In the genomic region with DNA sequence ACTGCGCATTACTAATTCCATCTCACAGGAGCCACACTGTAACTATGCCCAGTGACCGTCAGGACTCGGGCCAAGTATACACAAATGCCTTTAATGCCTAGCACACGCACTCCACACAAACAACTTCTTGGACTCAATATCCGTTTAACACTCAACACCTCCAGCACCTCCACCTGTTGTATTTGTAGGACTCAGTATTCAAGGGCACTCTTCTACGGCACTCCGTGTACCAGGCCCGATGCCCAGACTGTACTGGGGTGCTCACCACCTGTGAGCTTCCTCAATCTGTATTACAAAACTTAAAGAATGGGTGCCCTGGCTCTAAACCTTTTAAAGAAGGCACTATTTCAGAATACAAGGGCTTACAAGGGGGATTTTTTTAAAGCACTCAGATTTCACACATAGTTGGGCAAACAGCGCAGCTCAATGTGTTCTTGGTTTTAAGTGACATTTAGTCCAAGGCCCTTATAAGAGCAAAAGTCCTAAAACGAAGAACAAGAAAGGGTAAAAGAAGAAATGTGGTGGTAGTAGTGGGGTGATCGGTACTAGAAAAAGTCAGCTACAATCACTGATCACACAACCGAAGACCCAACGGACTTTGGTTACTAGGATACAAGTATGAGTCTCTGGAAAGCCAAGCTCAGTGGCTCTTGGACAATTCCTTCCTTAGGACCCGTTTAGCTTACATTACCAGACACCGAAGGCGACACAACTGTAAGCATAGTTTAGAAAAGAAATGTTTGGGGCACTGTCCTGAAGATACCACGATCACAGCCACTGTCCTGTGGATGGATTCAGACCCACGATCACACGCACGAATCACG, we compare ENCODE assay signal across 9 mouse cellular contexts. TPM values are rescaled to one million over a fixed set of nuclear protein-coding genes. Genes with fewer than 3 reads are reported as not detected.
DNase-seq lines count a peak whose midpoint lies in the region; ATAC-seq and TF ChIP-seq lines count a peak whose summit lies in the region.
"Had no signal": no experiment of that assay in that cellular context is flagged by ENCODE, and none has a peak within 500 bp of the region (broad histone marks: within the 10 kb centered on the region; RNA-seq: fewer than 3 reads in every experiment).

No protein-coding gene starts in this region.

- peaks cover 10% of the 10 kb centered on the region for H3K4me1 ChIP-seq in forebrain, postnatal 0 days (ENCODE audit: insufficient read depth)
- H3K4me1 ChIP-seq in kidney, postnatal 0 days (replicated peaks; ENCODE audit: insufficient read depth, low read length), result peaks cover 14% of the 10 kb centered on the region; the same call in 1 of the 2 replicates
- H3K4me1 ChIP-seq in midbrain, embryonic 14.5 days (ENCODE audit: control insufficient read depth, insufficient read depth, low read length), result peaks cover 16% of the 10 kb centered on the region

- TF ChIP-seq CTCF in forebrain, postnatal 0 days (IDR thresholded peaks at IDR 0.05; ENCODE audit: low read depth), result no peak
- no peak for TF ChIP-seq CTCF in kidney, postnatal 0 days (IDR thresholded peaks at IDR 0.05; ENCODE audit: low read depth)

- H3K4me3 ChIP-seq in forebrain, postnatal 0 days (ENCODE audit: low read depth, low read length), result peak overlapping the region; percentile 85
- peak overlapping the region; percentile 91 for H3K4me3 ChIP-seq in kidney, postnatal 0 days (replicated peaks; ENCODE audit: low read depth, low read length)
- peak overlapping the region; percentile 73 for H3K4me3 ChIP-seq in midbrain, embryonic 14.5 days (replicated peaks; ENCODE audit: low read depth, low read length)

- H3K9me3 ChIP-seq in forebrain, postnatal 0 days (ENCODE audit: low read length), result no peaks in the 10 kb centered on the region
- H3K9me3 ChIP-seq in kidney, postnatal 0 days (replicated peaks; ENCODE audit: low read length), result no peaks in the 10 kb centered on the region
- no peaks in the 10 kb centered on the region for H3K9me3 ChIP-seq in midbrain, embryonic 14.5 days (ENCODE audit: control insufficient read depth, low read length)

- peak; percentile 27 to 61 for DNase-seq in adrenal gland, adult (ENCODE audit: inconsistent age in 2 of 2, low spot score in 1 of 2)
- no peak for DNase-seq in adrenal gland, postnatal 25 days
- DNase-seq in Muller cell, postnatal 12 days (ENCODE audit: inconsistent ontology term), result peak; percentile 24
- DNase-seq in forebrain, postnatal 0 days, result no peak
- DNase-seq in kidney, postnatal 0 days (ENCODE audit: low spot score), result peak; percentile 48
- peak; percentile 33 for DNase-seq in midbrain, embryonic 14.5 days
- no peak for DNase-seq in right cerebral cortex, postnatal 4 days
- no peak for DNase-seq in right cerebral cortex, postnatal 25 days

- peak overlapping the region; percentile 90; the same call in 1 of the 2 replicates for H3K27ac ChIP-seq in forebrain, postnatal 0 days (ENCODE audit: low read depth, low read length)
- H3K27ac ChIP-seq in kidney, postnatal 0 days, result peak overlapping the region; percentile 95; the same call in 1 of the 2 replicates
- H3K27ac ChIP-seq in midbrain, embryonic 14.5 days (replicated peaks; ENCODE audit: low read depth, low read length), result peak overlapping the region; percentile 97

- 15% methylated on average over 21 of the region's 21 CpGs for WGBS in forebrain, postnatal 0 days
- 23% methylated on average over 21 of the region's 21 CpGs for WGBS in kidney, postnatal 0 days
- WGBS in midbrain, embryonic 14.5 days, result 29% methylated on average over 21 of the region's 21 CpGs

- no peaks in the 10 kb centered on the region for H3K27me3 ChIP-seq in forebrain, postnatal 0 days (ENCODE audit: insufficient read depth, low read length)
- no peaks in the 10 kb centered on the region for H3K27me3 ChIP-seq in kidney, postnatal 0 days (ENCODE audit: insufficient read depth, low read length)
- H3K27me3 ChIP-seq in midbrain, embryonic 14.5 days (ENCODE audit: control insufficient read depth, insufficient read depth, low read length), result no peaks in the 10 kb centered on the region

- ATAC-seq in forebrain, postnatal 0 days, result no peak
- ATAC-seq in kidney, postnatal 0 days (replicated peaks; ENCODE audit: low FRiP score, low read depth), result no peak; the same call in 1 of the 2 replicates
- no peak for ATAC-seq in midbrain, embryonic 14.5 days (ENCODE audit: low FRiP score, low TSS enrichment)

- H3K9ac ChIP-seq in forebrain, postnatal 0 days, result peak overlapping the region; percentile 83
- H3K9ac ChIP-seq in kidney, postnatal 0 days (ENCODE audit: low read depth, low read length), result peak overlapping the region; percentile 86
- H3K9ac ChIP-seq in midbrain, embryonic 14.5 days (replicated peaks; ENCODE audit: low read length), result peak overlapping the region; percentile 80

- peaks cover 25% of the 10 kb centered on the region for H3K36me3 ChIP-seq in forebrain, postnatal 0 days (ENCODE audit: insufficient read depth)
- H3K36me3 ChIP-seq in kidney, postnatal 0 days (ENCODE audit: insufficient read depth, low read length), result peaks cover 23% of the 10 kb centered on the region
- peaks cover 30% of the 10 kb centered on the region for H3K36me3 ChIP-seq in midbrain, embryonic 14.5 days (ENCODE audit: control insufficient read depth, insufficient read depth, low read length)

- H3K4me2 ChIP-seq in forebrain, postnatal 0 days (ENCODE audit: low read depth), result peak overlapping the region; percentile 67
- H3K4me2 ChIP-seq in kidney, postnatal 0 days (ENCODE audit: low read length), result peak overlapping the region; percentile 74
- peak overlapping the region; percentile 83 for H3K4me2 ChIP-seq in midbrain, embryonic 14.5 days (ENCODE audit: low read length)

RNA-seq across cellular contexts. Expression of a gene that starts 1.2 kb away (rescaled TPM):
- 32.5 and 37.7 TPM in 2 replicates for total RNA-seq in adrenal gland, postnatal 25 days (2021)
- total RNA-seq in forebrain, postnatal 0 days (2014; rRNA removed), result 24.8 and 28.1 TPM in 2 replicates
- 19.4 and 21.3 TPM in 2 replicates for polyA plus RNA-seq in forebrain, postnatal 0 days (2015; fragmentation: Nextera tagmentation; extraction: Ambion mirVana)
- polyA plus RNA-seq in kidney, postnatal 0 days (2015; fragmentation: Nextera tagmentation; extraction: Ambion mirVana), result 18.7 and 18.8 TPM in 2 replicates
- 24.6 and 34.1 TPM in 2 replicates for polyA plus RNA-seq in midbrain, embryonic 14.5 days (2014; fragmentation: Nextera tagmentation; extraction: Ambion mirVana)

RNA-seq across cellular contexts. Expression of a gene that starts 51.7 kb away (rescaled TPM):
- 0.06 TPM in 1 of 2 replicates, not detected in the other for total RNA-seq in adrenal gland, postnatal 25 days (2021)
- 5.8 and 7.6 TPM in 2 replicates for total RNA-seq in forebrain, postnatal 0 days (2014; rRNA removed)
- 0.86 and 1.2 TPM in 2 replicates for polyA plus RNA-seq in forebrain, postnatal 0 days (2015; fragmentation: Nextera tagmentation; extraction: Ambion mirVana)
- polyA plus RNA-seq in kidney, postnatal 0 days (2015; fragmentation: Nextera tagmentation; extraction: Ambion mirVana), result not detected in 2 replicates
- polyA plus RNA-seq in midbrain, embryonic 14.5 days (2014; fragmentation: Nextera tagmentation; extraction: Ambion mirVana), result 1.2 and 1.8 TPM in 2 replicates
- total RNA-seq: heart, postnatal 14 days had no signal

Comparison
In these comparisons a context has a peak if more than half of its experiments do, and no peak if none do; other contexts are left out.
1. DNase-seq: peak in adrenal gland, adult (2 of 2), Muller cell, postnatal 12 days (single experiment), kidney, postnatal 0 days (single experiment) and midbrain, embryonic 14.5 days (single experiment); none in adrenal gland, postnatal 25 days (single experiment), forebrain, postnatal 0 days (single experiment), right cerebral cortex, postnatal 4 days (single experiment) and right cerebral cortex, postnatal 25 days (single experiment).
2. Peak in every context shown above with its lines, with median percentiles within 50 percentile points of each other: H3K27ac ChIP-seq, H3K4me2 ChIP-seq, H3K4me3 ChIP-seq and H3K9ac ChIP-seq.